Mouse (Mus musculus) liver, adult 2 months (tissue): ENCODE data around the gene Ppm1l.

ENCODE experiments used
- CTCF ChIP-seq: fragments of 200-500 bp; IDR thresholded peaks from 2 replicates; pipeline ENCODE4 v1.5.1; 2011; ENCODE audit warnings: low read depth, low read length, control low read depth
- POLR2A ChIP-seq: fragments of 200-500 bp; IDR thresholded peaks from 2 replicates; pipeline ENCODE4 v1.6.1; 2011; ENCODE audit warnings: low read length, control low read depth; ENCODE audit not compliant: insufficient read depth; ENCODE audit errors: extremely low read depth

DNA sequence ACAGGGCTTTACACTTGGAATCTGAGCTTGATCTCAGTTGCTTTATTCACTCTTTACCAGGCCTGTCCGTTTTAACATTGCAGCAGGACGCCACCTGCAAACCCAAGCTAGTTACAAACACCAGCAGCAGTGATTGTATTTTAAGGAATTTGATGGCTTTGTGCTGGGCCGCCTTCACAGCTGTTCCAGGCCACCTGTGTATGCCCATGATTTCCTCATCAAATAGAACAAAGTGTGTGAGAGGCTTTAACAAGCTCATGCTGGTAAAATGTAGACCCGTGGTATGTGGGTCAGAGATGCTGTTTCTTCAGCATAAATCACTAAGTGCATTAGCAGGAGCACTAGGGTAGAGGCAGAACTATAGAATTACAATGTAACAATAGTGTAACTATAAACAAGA lies 106.7 kb downstream of the Ppm1l start:
- TF ChIP-seq CTCF (no peak), POLR2A (no peak)
